Mouse (Mus musculus): ENCODE measurements at regions not wholly inside any gene's neighbourhood (a gene's known extent, or its start where the extent isn't known, plus 50 kb on each side); places are given as distances from the start of the nearest gene placed in this dataset.

- no peak for DNase-seq (ENCODE audit: low read depth, low spot score)
These were observed 49.8 kb upstream of the Abcd3 start for GRCm38 (mm10) chr3:121864734-121865445.
